Mouse (Mus musculus) liver, postnatal 0 days (tissue): ENCODE data around the gene Cavin1. TPM values are rescaled to one million over a fixed set of nuclear protein-coding genes. Genes with fewer than 3 reads are reported as not detected.

Experiments used
- ATAC-seq: fragments of 200-750 bp; cut with Nextera tagmentation; 2 replicates; pipeline ENCODE4 v1.8.0; 2017; ENCODE audit warnings: mild to moderate bottlenecking, moderate library complexity
- DNase-seq: peaks from one replicate; pipeline ENCODE4 v3.0.0-alpha.2; 2016
- H3K27ac ChIP-seq: fragments of 300-500 bp; sonication (generic); 2 replicates; pipeline ENCODE4 v1.5.1; 2014; ENCODE audit warnings: antibody characterized with exemption, moderate library complexity, mild to moderate bottlenecking, low read depth
- H3K27me3 ChIP-seq: fragments of 300-500 bp; sonication (generic); 2 replicates; pipeline ENCODE4 v1.6.1; 2014; ENCODE audit warnings: low read length, control low read depth, mixed read lengths; ENCODE audit not compliant: insufficient read depth
- H3K36me3 ChIP-seq: fragments of 300-500 bp; sonication (generic); replicated peaks from 2 replicates; pipeline ENCODE4 v1.6.1; 2014; ENCODE audit warnings: mild to moderate bottlenecking, control low read depth, low read length, moderate library complexity, mixed read lengths; ENCODE audit not compliant: insufficient read depth
- H3K4me1 ChIP-seq: fragments of 300-500 bp; sonication (generic); 2 replicates; pipeline ENCODE4 v1.6.1; 2014; ENCODE audit warnings: antibody characterized with exemption, mild to moderate bottlenecking, control low read depth; ENCODE audit not compliant: insufficient read depth
- H3K4me2 ChIP-seq: fragments of 300-500 bp; sonication (generic); 2 replicates; pipeline ENCODE4 v1.6.1; 2014; ENCODE audit warnings: low read depth, mild to moderate bottlenecking, low read length, moderate library complexity, mixed read lengths
- H3K4me3 ChIP-seq: fragments of 300-500 bp; sonication (generic); 2 replicates; pipeline ENCODE4 v1.5.1; 2014; ENCODE audit warnings: low read depth, low read length
- H3K9ac ChIP-seq: fragments of 300-500 bp; sonication (generic); replicated peaks from 2 replicates; pipeline ENCODE4 v1.6.1; 2014; ENCODE audit warnings: mild to moderate bottlenecking, moderate library complexity
- H3K9me3 ChIP-seq: fragments of 300-500 bp; sonication (generic); 2 replicates; pipeline ENCODE4 v1.6.1; 2016; ENCODE audit warnings: mild to moderate bottlenecking, control low read depth, low read length, mixed read lengths
- CTCF ChIP-seq: sonication (generic); IDR thresholded peaks from 2 replicates; pipeline ENCODE4 v1.5.1; 2016; ENCODE audit warnings: antibody characterized with exemption, low read depth
- EP300 ChIP-seq: IDR thresholded peaks from 2 replicates; pipeline ENCODE4 v1.6.1; 2016; ENCODE audit warnings: antibody characterized with exemption, low read depth, mild to moderate bottlenecking
- WGBS: fragments of 180-500 bp; shearing (Covaris S2); extraction: QIAGEN DNeasy Blood & Tissue Kit; methylation state at CpG from one replicate; pipeline ENCODE4 v1.1.7; 2014; ENCODE audit not compliant: insufficient replicate concordance; 5-methylcytosine and 5-hydroxymethylcytosine counted together
- polyA plus RNA-seq: library from polyadenylated mRNA; unstranded; fragments of >200 nt; fragmentation: Nextera tagmentation; extraction: Ambion mirVana; gene quantifications from 2 replicates; pipeline ENCODE4 v1.2.1, GENCODE M21; 2015

The Cavin1 gene
- 27.5 and 28.5 TPM in 2 replicates for polyA plus RNA-seq

DNA sequence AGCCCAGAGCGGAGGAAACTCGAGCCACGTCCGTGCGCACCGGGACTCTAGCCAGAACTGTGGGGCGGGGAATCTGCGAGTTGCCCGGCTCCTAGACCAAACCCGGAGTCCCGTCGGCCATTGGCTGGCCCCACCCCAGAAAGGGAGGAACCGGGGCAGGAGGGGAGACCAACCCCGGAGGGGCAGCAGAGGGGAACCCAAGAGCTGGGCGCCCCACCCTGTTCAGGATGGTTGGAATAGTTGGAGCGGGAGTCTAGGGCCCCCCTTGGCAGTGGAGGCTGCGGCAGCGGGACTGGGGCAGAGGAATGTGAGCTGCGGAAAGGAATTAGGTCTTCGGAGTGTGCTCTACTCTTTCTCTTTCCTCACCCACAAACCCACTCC, at the start of gene Cavin1:
Gene Cavin1 (minus strand): TSS at position 331 of the 381 bp plus-strand sequence.
- peak within 1 kb of the TSS; percentile 68 for H3K4me3 ChIP-seq
- peak; percentile 82 for DNase-seq
- 6% methylated on average over 20 of the region's 20 CpGs for WGBS
- TF ChIP-seq EP300 (0 out of 2 replicates have a peak, but pooled peaks have one; percentile 12), CTCF (no peak)
- peaks cover 30% of the 10 kb centered on the region for H3K27me3 ChIP-seq
- H3K27ac ChIP-seq = peak within 1 kb of the TSS; percentile 78
- peaks cover 8% of the 10 kb centered on the region for H3K4me1 ChIP-seq
- ATAC-seq = peak; percentile 76
- H3K4me2 ChIP-seq = peak within 1 kb of the TSS; percentile 90
- H3K9me3 ChIP-seq = no peaks in the 10 kb centered on the region
- H3K9ac ChIP-seq = peak within 1 kb of the TSS; percentile 69
- no peaks in the 10 kb centered on the region for H3K36me3 ChIP-seq

GRCm38 (mm10) chr11:101011641-101012040, 41.0 kb upstream of the Cavin1 start:
- TF ChIP-seq CTCF (no peak), EP300 (no peak)
- Histone ChIP-seq H3K9me3 (no peaks in the 10 kb centered on the region), H3K4me2 (peak overlapping the region; percentile 91), H3K27me3 (no peaks in the 10 kb centered on the region), H3K4me1 (peaks cover 4% of the 10 kb centered on the region; the same call in 1 of the 2 replicates), H3K9ac (no peak overlapping the region), H3K36me3 (peaks cover 26% of the 10 kb centered on the region), H3K4me3 (peak overlapping the region; percentile 92), H3K27ac (0 out of 2 replicates have a peak overlapping the region, but pooled peaks have one; percentile 97)
- DNase-seq (no peak), ATAC-seq (no peak)
- WGBS = 72% methylated on average over 6 of the region's 6 CpGs

GRCm38 (mm10) chr11:101009888-101010784, 39.4 kb upstream of the Cavin1 start:
- H3K4me1 ChIP-seq = peaks cover 4% of the 10 kb centered on the region; the same call in 1 of the 2 replicates
- peaks cover 19% of the 10 kb centered on the region for H3K36me3 ChIP-seq
- H3K4me2 ChIP-seq = peak overlapping the region; percentile 91
- WGBS = 3% methylated on average over 29 of the region's 29 CpGs
- ATAC-seq = peak; percentile 79
- H3K4me3 ChIP-seq = peak overlapping the region; percentile 92
- no peaks in the 10 kb centered on the region for H3K27me3 ChIP-seq
- H3K27ac ChIP-seq = peak overlapping the region; percentile 97
- peak; percentile 53 for DNase-seq
- H3K9ac ChIP-seq = peak overlapping the region; percentile 94
- TF ChIP-seq CTCF (peak; percentile 16; the same call in 1 of the 2 replicates), EP300 (peak; percentile 81; the same call in 1 of the 2 replicates)
- H3K9me3 ChIP-seq = no peaks in the 10 kb centered on the region

GRCm38 (mm10) chr11:101009046-101009887, 38.6 kb upstream of the Cavin1 start, which contains the start of gene Atp6v0a1:
Atp6v0a1 (plus strand) TSS chr11:101009452.
- Histone ChIP-seq H3K4me3 (peak within 1 kb of the TSS; percentile 92), H3K4me1 (peaks cover 4% of the 10 kb centered on the region; the same call in 1 of the 2 replicates), H3K9me3 (no peaks in the 10 kb centered on the region), H3K36me3 (peaks cover 19% of the 10 kb centered on the region), H3K27ac (peak within 1 kb of the TSS; percentile 97), H3K9ac (peak within 1 kb of the TSS; percentile 94), H3K27me3 (no peaks in the 10 kb centered on the region), H3K4me2 (peak within 1 kb of the TSS; percentile 91)
- under 1% methylated on average over 44 of the region's 44 CpGs for WGBS
- TF ChIP-seq CTCF (no peak), EP300 (no peak)
- peak; percentile 95 for ATAC-seq
- DNase-seq = peak; percentile 97

GRCm38 (mm10) chr11:101008206-101009045, 37.7 kb upstream of the Cavin1 start:
- Histone ChIP-seq H3K4me3 (peak overlapping the region; percentile 92), H3K4me2 (peak overlapping the region; percentile 91), H3K36me3 (peaks cover 11% of the 10 kb centered on the region), H3K27ac (peak overlapping the region; percentile 97), H3K4me1 (peaks cover 4% of the 10 kb centered on the region; the same call in 1 of the 2 replicates), H3K9me3 (no peaks in the 10 kb centered on the region), H3K9ac (peak overlapping the region; percentile 94), H3K27me3 (no peaks in the 10 kb centered on the region)
- TF ChIP-seq CTCF (peak; percentile 10; the same call in 1 of the 2 replicates), EP300 (peak; percentile 53)
- DNase-seq (peak; percentile 25), ATAC-seq (no peak)
- WGBS = 17% methylated on average over 14 of the region's 14 CpGs
